Mouse (Mus musculus): ENCODE measurements around the gene Nup107.

DNA sequence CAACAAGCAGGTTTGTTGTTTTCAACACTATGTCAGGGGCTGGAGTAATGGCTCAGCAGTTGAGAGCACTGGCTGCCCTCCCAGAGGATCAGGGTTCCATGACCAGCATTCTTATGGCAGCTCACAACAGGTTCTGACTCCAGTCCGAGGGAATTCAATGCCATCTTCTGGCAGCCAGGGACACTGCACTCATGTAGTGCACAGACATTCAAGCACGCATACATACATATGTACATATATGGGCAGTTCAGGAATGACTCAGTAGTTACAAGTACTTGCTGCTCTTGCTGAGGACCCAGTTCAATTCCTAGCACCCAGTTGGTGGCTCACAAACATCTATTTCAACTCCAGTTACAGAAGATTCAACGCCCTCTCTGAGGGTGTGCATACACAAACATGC lies 46.4 kb upstream of the Nup107 start:
- TF ChIP-seq TAL1 (IDR thresholded peaks at IDR 0.05; ENCODE audit: low read length) (no peak), GATA1 (IDR thresholded peaks at IDR 0.05; ENCODE audit: low read length) (no peak)

Data from erythroblast, embryonic 14.5 days (primary cell).